Mouse (Mus musculus) MN1 (cell line): Measurements from ENCODE around the gene Smad6.

ENCODE experiments used
- DNase-seq: peaks from one replicate; pipeline ENCODE4 v3.0.0-alpha.2; 2016; ENCODE audit warnings: low spot score

Smad6 gene

DNA sequence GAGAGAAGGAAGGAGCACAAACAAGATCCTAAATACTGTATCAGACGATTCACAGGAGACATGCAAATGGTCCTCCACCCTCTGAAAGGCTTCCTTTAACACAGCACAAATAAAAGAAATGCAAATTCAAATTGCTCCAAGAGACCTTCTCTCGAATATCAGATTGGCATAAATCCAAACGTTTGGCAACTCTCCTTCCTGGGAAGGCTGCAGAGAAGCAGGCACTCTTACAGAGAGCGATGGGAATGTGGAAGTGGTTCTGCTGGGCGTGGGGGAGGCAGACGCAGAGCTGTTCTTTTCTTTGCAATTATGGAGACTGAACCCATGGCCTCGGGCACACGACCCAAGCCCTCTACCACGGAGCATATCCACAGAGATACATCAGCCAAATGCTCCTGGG is 109.8 kb downstream of the Smad6 start:
- DNase-seq = peak; percentile 76

DNA sequence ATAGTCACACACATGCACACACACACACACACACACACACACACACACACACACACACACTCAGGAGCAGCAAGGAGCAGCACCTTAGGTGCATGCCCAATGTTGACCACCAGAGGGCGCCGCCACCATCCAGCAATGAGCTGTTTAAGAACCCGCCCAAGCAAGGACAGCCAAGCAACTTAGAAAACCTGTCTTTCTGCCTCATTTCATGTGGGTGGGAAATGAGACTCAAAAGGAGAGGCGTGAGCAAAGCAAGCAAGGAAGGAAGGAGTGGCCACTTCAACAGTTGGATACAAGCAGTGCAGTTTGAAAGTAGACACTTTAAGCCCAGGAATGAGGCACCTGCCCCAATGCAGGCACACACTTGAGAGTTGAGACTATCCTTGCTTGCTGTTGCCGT is 112.2 kb downstream of the Smad6 start:
- DNase-seq = peak; percentile 45

DNA sequence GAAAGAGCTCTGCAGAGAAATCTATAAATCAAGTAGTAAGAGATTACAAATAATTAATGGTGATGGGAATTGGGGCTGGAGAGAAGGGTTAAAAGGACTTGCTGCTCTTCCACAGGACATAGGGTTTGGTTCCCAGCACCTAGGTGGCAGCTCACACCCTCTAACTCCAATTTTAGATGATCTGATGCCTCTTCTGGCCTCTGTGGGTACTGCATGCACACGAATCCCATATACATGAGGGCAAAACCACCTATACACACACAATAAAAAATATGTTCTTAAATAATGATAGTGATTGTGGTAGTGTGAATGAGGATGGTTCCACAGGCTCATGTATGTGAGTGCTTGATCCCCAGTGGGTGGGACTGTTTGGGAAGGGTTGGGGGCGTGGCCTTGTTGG is 117.3 kb downstream of the Smad6 start:
- DNase-seq = no peak
